Mouse (Mus musculus) myocyte (in vitro differentiated cells): ENCODE data around the gene Ttll10. TPM values are rescaled to one million over a fixed set of nuclear protein-coding genes. Genes with fewer than 3 reads are reported as not detected.

Source experiments
- H3K27me3 ChIP-seq: one replicate; pipeline ENCODE4 v1.6.1; 2011; ENCODE audit not compliant: control insufficient read depth, insufficient read depth, insufficient read length
- H3K36me3 ChIP-seq: one replicate; pipeline ENCODE4 v1.6.1; 2011; ENCODE audit not compliant: control insufficient read depth, insufficient read depth
- H3K4me2 ChIP-seq: one replicate; pipeline ENCODE4 v1.6.1; 2011; ENCODE audit warnings: low read depth, control low read depth
- H3K4me3 ChIP-seq: one replicate; pipeline ENCODE4 v1.5.1; 2011; ENCODE audit warnings: mild to moderate bottlenecking, control low read depth, moderate library complexity
- H3K79me2 ChIP-seq: one replicate; pipeline ENCODE4 v1.6.1; 2011; ENCODE audit not compliant: control insufficient read depth, insufficient read depth
- H3ac ChIP-seq: one replicate; pipeline ENCODE4 v1.6.1; 2011; ENCODE audit not compliant: control insufficient read depth, insufficient read length
- CEBPB ChIP-seq: IDR thresholded peaks from 2 replicates; pipeline ENCODE4 v1.6.1; 2011; ENCODE audit warnings: mild to moderate bottlenecking, moderate library complexity; ENCODE audit not compliant: poor library complexity, insufficient read depth, severe bottlenecking
- E2F4 ChIP-seq: IDR thresholded peaks from one replicate; pipeline ENCODE4 v1.6.1; 2011; ENCODE audit warnings: mild to moderate bottlenecking, control low read depth, moderate library complexity; ENCODE audit not compliant: insufficient read depth
- MAX ChIP-seq: IDR thresholded peaks from one replicate; pipeline ENCODE4 v1.6.1; 2011; ENCODE audit warnings: low read depth, mild to moderate bottlenecking, control low read depth
- MYOD1 ChIP-seq, 3 experiments: IDR thresholded peaks; one replicate each; pipeline ENCODE4 v1.6.1; 2011; ENCODE audit warnings: control low read depth in 2 of 3, low read depth in 2 of 3, mild to moderate bottlenecking in 2 of 3, moderate library complexity in 1 of 3; ENCODE audit not compliant: insufficient read length in 2 of 3, control insufficient read depth in 1 of 3
- MYOG ChIP-seq, 3 experiments: IDR thresholded peaks; one replicate each; pipeline ENCODE4 v1.6.1; 2011; ENCODE audit warnings: control low read depth in 2 of 3, low read depth in 2 of 3, mild to moderate bottlenecking in 2 of 3; ENCODE audit not compliant: insufficient read length in 2 of 3, control insufficient read depth in 1 of 3, insufficient read depth in 1 of 3
- POLR2A ChIP-seq: IDR thresholded peaks from one replicate; pipeline ENCODE4 v1.6.1; 2011; ENCODE audit warnings: low read depth, mild to moderate bottlenecking, control low read depth, moderate library complexity; ENCODE audit not compliant: insufficient read length
- POLR2AphosphoS2 ChIP-seq: IDR thresholded peaks from one replicate; pipeline ENCODE4 v1.6.1; 2011; ENCODE audit warnings: low read depth, control low read depth; ENCODE audit not compliant: insufficient read length
- REST ChIP-seq: IDR thresholded peaks from one replicate; pipeline ENCODE4 v1.6.1; 2011; ENCODE audit warnings: mild to moderate bottlenecking, control low read depth, moderate library complexity; ENCODE audit not compliant: insufficient read depth, insufficient read length
- SRF ChIP-seq: IDR thresholded peaks from one replicate; pipeline ENCODE4 v1.6.1; 2011; ENCODE audit warnings: low read depth; ENCODE audit not compliant: control insufficient read depth, insufficient read length
- TCF12 ChIP-seq: IDR thresholded peaks from one replicate; pipeline ENCODE4 v1.6.1; 2011; ENCODE audit warnings: mild to moderate bottlenecking, control low read depth; ENCODE audit not compliant: poor library complexity, insufficient read depth, severe bottlenecking
- TCF3 ChIP-seq: IDR thresholded peaks from one replicate; pipeline ENCODE4 v1.6.1; 2011; ENCODE audit warnings: low read depth, control low read depth; ENCODE audit not compliant: insufficient read length
- USF1 ChIP-seq: IDR thresholded peaks from one replicate; pipeline ENCODE4 v1.6.1; 2011; ENCODE audit warnings: low read depth, mild to moderate bottlenecking, control low read depth, moderate library complexity
- polyA plus RNA-seq: library from polyadenylated mRNA; unstranded; fragments of >200 nt; fragmentation: generic; extraction: Trizol; gene quantifications from one replicate; pipeline ENCODE4 v1.2.1, GENCODE M21; 2012; ENCODE audit warnings: missing spikeins

Ttll10 gene
- polyA plus RNA-seq, 1 experiment = not detected

- Histone ChIP-seq H3K36me3 (no peaks in the 10 kb centered on the region), H3K79me2 (no peaks in the 10 kb centered on the region), H3ac (no peak overlapping the region), H3K4me2 (no peak overlapping the region), H3K27me3 (peaks cover 37% of the 10 kb centered on the region), H3K4me3 (no peak overlapping the region)
- no peak for TF ChIP-seq TCF3
- no peak for TF ChIP-seq POLR2A
- TF ChIP-seq E2F4 = no peak
These were observed 38.7 kb upstream of the Ttll10 start for GRCm38 (mm10) chr4:156097770-156098366.

- no peak overlapping the region for H3K4me2 ChIP-seq
- H3K79me2 ChIP-seq = no peaks in the 10 kb centered on the region
- TF ChIP-seq TCF3 (no peak), CEBPB (no peak), TCF12 (no peak), POLR2A (no peak), E2F4 (no peak), MYOD1 (IDR thresholded peaks at IDR 0.05; ENCODE audit: control insufficient read depth in 1 of 3, insufficient read length in 2 of 3, low read depth in 2 of 3) (no peak), USF1 (no peak), REST (no peak), POLR2AphosphoS2 (no peak), MYOG (IDR thresholded peaks at IDR 0.05; ENCODE audit: control insufficient read depth in 1 of 3, insufficient read depth in 1 of 3, insufficient read length in 2 of 3, low read depth in 2 of 3) (no peak)
- peaks cover 44% of the 10 kb centered on the region for H3K27me3 ChIP-seq
- no peak overlapping the region for H3ac ChIP-seq
- H3K36me3 ChIP-seq = no peaks in the 10 kb centered on the region
- no peak overlapping the region for H3K4me3 ChIP-seq
These were observed 37.0 kb upstream of the Ttll10 start for GRCm38 (mm10) chr4:156096191-156096590.

- H3ac ChIP-seq = no peak overlapping the region
- H3K79me2 ChIP-seq = no peaks in the 10 kb centered on the region
- no peaks in the 10 kb centered on the region for H3K36me3 ChIP-seq
- TF ChIP-seq MYOG (IDR thresholded peaks at IDR 0.05; ENCODE audit: control insufficient read depth in 1 of 3, insufficient read depth in 1 of 3, insufficient read length in 2 of 3, low read depth in 2 of 3) = no peak
- H3K27me3 ChIP-seq = peaks cover 39% of the 10 kb centered on the region
- no peak overlapping the region for H3K4me2 ChIP-seq
- H3K4me3 ChIP-seq = no peak overlapping the region
These were observed 34.5 kb upstream of the Ttll10 start for GRCm38 (mm10) chr4:156093758-156094157.

- Histone ChIP-seq H3K4me3 (no peak overlapping the region), H3K27me3 (peaks cover 29% of the 10 kb centered on the region), H3K4me2 (no peak overlapping the region), H3K36me3 (no peaks in the 10 kb centered on the region), H3ac (no peak overlapping the region), H3K79me2 (no peaks in the 10 kb centered on the region)
- TF ChIP-seq E2F4 (no peak), MYOD1 (IDR thresholded peaks at IDR 0.05; ENCODE audit: control insufficient read depth in 1 of 3, insufficient read length in 2 of 3, low read depth in 2 of 3) (no peak), REST (no peak), CEBPB (no peak), TCF12 (no peak), POLR2A (no peak), SRF (no peak), MYOG (IDR thresholded peaks at IDR 0.05; ENCODE audit: control insufficient read depth in 1 of 3, insufficient read depth in 1 of 3, insufficient read length in 2 of 3, low read depth in 2 of 3) (no peak), MAX (no peak)
These were observed 33.6 kb upstream of the Ttll10 start for GRCm38 (mm10) chr4:156092765-156093164.

GRCm38 (mm10) chr4:156091236-156091635, 32.0 kb upstream of the Ttll10 start:
- no peak overlapping the region for H3ac ChIP-seq
- no peak overlapping the region for H3K4me3 ChIP-seq
- H3K36me3 ChIP-seq = no peaks in the 10 kb centered on the region
- peaks cover 20% of the 10 kb centered on the region for H3K27me3 ChIP-seq
- no peak overlapping the region for H3K4me2 ChIP-seq
- H3K79me2 ChIP-seq = no peaks in the 10 kb centered on the region
- TF ChIP-seq MYOD1 (IDR thresholded peaks at IDR 0.05; ENCODE audit: control insufficient read depth in 1 of 3, insufficient read length in 2 of 3, low read depth in 2 of 3) = no peak
- no peak for TF ChIP-seq POLR2AphosphoS2
- TF ChIP-seq REST = no peak
- TF ChIP-seq E2F4 = no peak
- no peak for TF ChIP-seq POLR2A
- no peak for TF ChIP-seq MAX
- TF ChIP-seq TCF12 = no peak
- no peak for TF ChIP-seq USF1
- TF ChIP-seq TCF3 = no peak
- no peak for TF ChIP-seq CEBPB
- no peak for TF ChIP-seq MYOG (IDR thresholded peaks at IDR 0.05; ENCODE audit: control insufficient read depth in 1 of 3, insufficient read depth in 1 of 3, insufficient read length in 2 of 3, low read depth in 2 of 3)
- no peak for TF ChIP-seq SRF
